Mouse (Mus musculus) limb, embryonic 15.5 days (tissue): ENCODE results near the gene B3gat1. TPM values are rescaled to one million over a fixed set of nuclear protein-coding genes. Genes with fewer than 3 reads are reported as not detected.

Experiments used
- ATAC-seq: fragments of 200-750 bp; cut with Nextera tagmentation; 2 replicates; pipeline ENCODE4 v1.8.0; 2017; ENCODE audit warnings: low read depth, moderate TSS enrichment; ENCODE audit not compliant: insufficient number of reproducible peaks, low FRiP score, low TSS enrichment
- H3K27ac ChIP-seq: fragments of 300-500 bp; sonication (generic); 2 replicates; pipeline ENCODE4 v1.5.1; 2015; ENCODE audit warnings: moderate library complexity, mild to moderate bottlenecking, inconsistent platforms
- H3K27me3 ChIP-seq: fragments of 300-500 bp; sonication (generic); 2 replicates; pipeline ENCODE4 v1.6.1; 2015; ENCODE audit warnings: inconsistent platforms
- H3K36me3 ChIP-seq: fragments of 300-500 bp; sonication (generic); 2 replicates; pipeline ENCODE4 v1.6.1; 2015; ENCODE audit warnings: inconsistent platforms
- H3K4me1 ChIP-seq: fragments of 300-500 bp; sonication (generic); 2 replicates; pipeline ENCODE4 v1.6.1; 2015; ENCODE audit warnings: inconsistent platforms
- H3K4me2 ChIP-seq: fragments of 300-500 bp; sonication (generic); 2 replicates; pipeline ENCODE4 v1.6.1; 2015; ENCODE audit warnings: mild to moderate bottlenecking, inconsistent platforms
- H3K4me3 ChIP-seq: fragments of 300-500 bp; sonication (generic); 2 replicates; pipeline ENCODE4 v1.5.1; 2015; ENCODE audit warnings: mild to moderate bottlenecking, inconsistent platforms
- H3K9ac ChIP-seq: fragments of 300-500 bp; sonication (generic); 2 replicates; pipeline ENCODE4 v1.6.1; 2015; ENCODE audit warnings: inconsistent platforms
- H3K9me3 ChIP-seq: fragments of 300-500 bp; sonication (generic); 2 replicates; pipeline ENCODE4 v1.6.1; 2016; ENCODE audit warnings: inconsistent platforms
- WGBS: fragments of 180-500 bp; shearing (Covaris S2); methylation state at CpG from one replicate; pipeline ENCODE4 v1.1.7; 2015; 5-methylcytosine and 5-hydroxymethylcytosine counted together
- polyA plus RNA-seq: library from polyadenylated mRNA; unstranded; fragments of >200 nt; fragmentation: Nextera tagmentation; extraction: Ambion mirVana; gene quantifications from 2 replicates; pipeline ENCODE4 v1.2.1, GENCODE M21; 2015

Gene B3gat1
- polyA plus RNA-seq, 1 experiment from 2014 or later, result 0.23 TPM

DNA sequence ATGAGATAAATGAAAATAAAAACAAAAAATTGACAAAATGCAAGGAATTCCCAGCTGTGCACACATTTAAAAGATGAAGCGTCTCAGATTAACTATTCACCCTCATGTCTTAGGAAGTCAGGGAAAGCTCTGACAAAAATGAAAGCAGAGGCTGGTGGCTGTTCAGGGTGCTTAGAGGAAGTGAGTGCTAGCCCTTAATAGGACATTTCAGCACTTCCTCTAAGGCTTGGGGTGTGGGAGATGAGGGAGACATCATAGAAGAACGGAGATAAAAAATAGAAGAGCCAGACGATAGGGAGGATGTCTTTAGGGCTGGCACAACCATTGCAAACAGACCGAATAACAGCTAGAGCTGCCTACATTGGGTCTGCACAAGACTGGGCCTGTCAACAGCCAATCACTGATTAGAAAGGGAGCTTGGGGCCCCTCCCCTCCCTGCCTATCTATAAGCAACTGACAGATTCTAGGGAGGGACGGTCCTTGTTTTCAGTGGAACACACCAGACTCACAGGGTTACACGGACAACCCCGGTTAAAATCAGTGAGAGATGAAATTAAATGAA lies 50.0 kb downstream of the B3gat1 start:
- no peaks in the 10 kb centered on the region for H3K9me3 ChIP-seq
- H3K4me3 ChIP-seq, result no peak overlapping the region
- H3K27me3 ChIP-seq, result no peaks in the 10 kb centered on the region
- H3K4me1 ChIP-seq, result no peaks in the 10 kb centered on the region
- H3K36me3 ChIP-seq, result no peaks in the 10 kb centered on the region
- WGBS, result 59% methylated on average over 7 of the region's 7 CpGs
- no peak overlapping the region for H3K4me2 ChIP-seq
- no peak overlapping the region for H3K27ac ChIP-seq
- no peak overlapping the region for H3K9ac ChIP-seq
- no peak for ATAC-seq

DNA sequence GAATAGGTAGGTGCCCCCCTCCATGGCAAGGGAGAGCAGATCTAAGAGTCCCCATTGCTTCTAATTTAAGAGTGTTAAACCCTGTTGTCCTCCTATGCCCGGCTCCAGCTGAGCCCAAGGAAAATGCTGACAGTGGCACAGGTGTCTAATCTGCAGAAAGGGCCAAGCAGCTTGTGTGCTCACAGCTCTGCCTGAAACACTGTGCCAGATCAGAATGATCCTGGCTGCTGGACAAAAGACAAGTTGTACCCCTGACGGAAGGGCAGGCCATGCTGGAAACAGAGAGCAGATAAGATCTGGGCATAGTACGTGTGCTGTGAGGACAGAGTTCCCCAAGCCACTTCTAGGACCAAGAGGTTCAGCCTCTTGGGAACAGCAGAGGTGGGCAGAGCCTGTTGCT lies 59.3 kb downstream of the B3gat1 start:
- no peaks in the 10 kb centered on the region for H3K9me3 ChIP-seq
- no peak overlapping the region for H3K4me3 ChIP-seq
- no peaks in the 10 kb centered on the region for H3K36me3 ChIP-seq
- no peaks in the 10 kb centered on the region for H3K4me1 ChIP-seq
- ATAC-seq, result no peak
- no peak overlapping the region for H3K27ac ChIP-seq
- no peak overlapping the region for H3K9ac ChIP-seq
- H3K4me2 ChIP-seq, result no peak overlapping the region
- H3K27me3 ChIP-seq, result no peaks in the 10 kb centered on the region
- 80% methylated on average over 3 of the region's 3 CpGs for WGBS

- no peaks in the 10 kb centered on the region for H3K27me3 ChIP-seq
- no peak overlapping the region for H3K27ac ChIP-seq
- no peak for ATAC-seq
- 74% methylated on average over 3 of the region's 3 CpGs for WGBS
- no peaks in the 10 kb centered on the region for H3K9me3 ChIP-seq
- H3K9ac ChIP-seq, result no peak overlapping the region
- H3K4me2 ChIP-seq, result no peak overlapping the region
- H3K4me3 ChIP-seq, result no peak overlapping the region
- no peaks in the 10 kb centered on the region for H3K36me3 ChIP-seq
- H3K4me1 ChIP-seq, result no peaks in the 10 kb centered on the region
These were observed 64.7 kb downstream of the B3gat1 start for GRCm38 (mm10) chr9:26798205-26798604.

GRCm38 (mm10) chr9:26798731-26799130 lies 65.2 kb downstream of the B3gat1 start:
- ATAC-seq, result no peak
- Histone ChIP-seq H3K9me3 (no peaks in the 10 kb centered on the region), H3K9ac (no peak overlapping the region), H3K27me3 (no peaks in the 10 kb centered on the region), H3K27ac (no peak overlapping the region), H3K4me1 (no peaks in the 10 kb centered on the region), H3K4me3 (no peak overlapping the region), H3K4me2 (no peak overlapping the region), H3K36me3 (no peaks in the 10 kb centered on the region)
- WGBS, result 80% methylated on average over 1 of the region's 1 CpGs

GRCm38 (mm10) chr9:26800357-26800756 lies 66.8 kb downstream of the B3gat1 start:
- no peak for ATAC-seq
- 88% methylated on average over 2 of the region's 2 CpGs for WGBS
- H3K9me3 ChIP-seq, result no peaks in the 10 kb centered on the region

DNA sequence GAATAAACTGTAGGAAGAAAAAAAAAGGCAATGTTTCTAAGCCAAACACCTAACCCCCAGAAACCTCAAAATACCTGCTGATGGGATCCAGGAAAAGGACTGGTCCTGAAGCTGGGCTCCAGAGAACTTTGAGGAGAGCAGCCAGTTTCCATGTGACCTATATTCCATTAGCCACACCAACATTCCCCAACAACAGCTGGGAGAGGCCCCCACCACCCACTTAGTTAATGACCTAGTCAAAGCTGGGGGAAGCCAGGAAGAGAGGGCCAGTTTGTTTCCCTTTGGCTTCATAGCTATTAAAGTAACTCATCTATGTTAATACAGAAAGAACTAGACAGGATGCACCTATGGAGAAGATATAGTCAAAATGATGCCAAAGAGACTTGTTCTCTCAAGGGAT lies 70.8 kb downstream of the B3gat1 start:
- no peaks in the 10 kb centered on the region for H3K36me3 ChIP-seq
- H3K4me1 ChIP-seq, result peaks cover 11% of the 10 kb centered on the region
- no peak overlapping the region for H3K4me2 ChIP-seq
- H3K9ac ChIP-seq, result no peak overlapping the region
- no peak overlapping the region for H3K4me3 ChIP-seq
- no peaks in the 10 kb centered on the region for H3K27me3 ChIP-seq
- no peak for ATAC-seq
- no peak overlapping the region for H3K27ac ChIP-seq
- no peaks in the 10 kb centered on the region for H3K9me3 ChIP-seq

More at GRCm38 (mm10) chr9:26800357-26800756, 66.8 kb downstream of the B3gat1 start:
- Histone ChIP-seq H3K36me3 (no peaks in the 10 kb centered on the region), H3K27me3 (no peaks in the 10 kb centered on the region), H3K4me3 (no peak overlapping the region), H3K4me1 (no peaks in the 10 kb centered on the region), H3K9ac (no peak overlapping the region), H3K4me2 (no peak overlapping the region), H3K27ac (no peak overlapping the region)

DNA sequence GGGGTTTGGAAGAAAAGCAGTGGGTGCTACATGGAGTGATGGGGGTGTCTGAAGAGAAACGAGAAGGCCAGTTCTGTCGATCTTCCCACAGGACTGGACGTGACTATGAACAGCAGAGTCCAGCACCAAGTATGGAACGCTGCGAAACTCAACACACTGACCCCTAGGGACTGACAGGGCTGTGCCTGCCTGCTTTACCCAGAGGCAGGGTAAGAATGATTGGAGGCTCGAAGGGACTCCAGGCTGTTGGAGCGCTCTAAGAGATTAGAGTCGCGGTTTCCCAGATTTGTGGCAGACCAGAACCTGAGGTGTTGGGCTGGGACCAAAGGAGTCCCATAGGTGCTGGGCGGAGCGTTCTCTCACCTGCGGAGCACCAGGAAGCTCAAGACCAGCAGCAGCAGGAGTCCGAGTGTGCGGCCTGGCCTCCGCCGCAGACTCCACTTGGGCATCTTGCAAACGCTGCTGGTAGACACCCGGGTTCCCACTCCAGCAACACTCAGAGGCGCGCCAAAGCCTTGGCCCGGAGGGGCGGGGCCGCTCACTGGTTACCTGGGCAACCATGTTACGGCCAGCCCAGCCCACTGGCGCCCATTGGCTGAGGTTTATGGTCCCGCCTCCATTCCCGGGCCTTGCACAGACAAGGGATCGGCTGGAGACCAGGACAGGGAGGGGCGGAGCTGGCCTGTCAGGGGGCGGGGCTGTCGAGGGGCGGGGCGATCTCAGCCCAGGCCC lies 72.6 kb downstream of the B3gat1 start, which contains the start of gene Glb1l2:
Gene Glb1l2 (minus strand): TSS at position 534 of the 732 bp plus-strand sequence.
- H3K9ac ChIP-seq, result peak within 1 kb of the TSS; percentile 42
- peaks cover 11% of the 10 kb centered on the region for H3K4me1 ChIP-seq
- under 1% methylated on average over 33 of the region's 33 CpGs for WGBS
- 0 out of 2 replicates have a peak within 1 kb of the TSS, but pooled peaks have one; percentile 11 for H3K27ac ChIP-seq
- H3K27me3 ChIP-seq, result no peaks in the 10 kb centered on the region
- ATAC-seq, result peak; percentile 100
- H3K4me3 ChIP-seq, result peak within 1 kb of the TSS; percentile 49
- H3K4me2 ChIP-seq, result peak within 1 kb of the TSS; percentile 89
- H3K36me3 ChIP-seq, result no peaks in the 10 kb centered on the region
- no peaks in the 10 kb centered on the region for H3K9me3 ChIP-seq

DNA sequence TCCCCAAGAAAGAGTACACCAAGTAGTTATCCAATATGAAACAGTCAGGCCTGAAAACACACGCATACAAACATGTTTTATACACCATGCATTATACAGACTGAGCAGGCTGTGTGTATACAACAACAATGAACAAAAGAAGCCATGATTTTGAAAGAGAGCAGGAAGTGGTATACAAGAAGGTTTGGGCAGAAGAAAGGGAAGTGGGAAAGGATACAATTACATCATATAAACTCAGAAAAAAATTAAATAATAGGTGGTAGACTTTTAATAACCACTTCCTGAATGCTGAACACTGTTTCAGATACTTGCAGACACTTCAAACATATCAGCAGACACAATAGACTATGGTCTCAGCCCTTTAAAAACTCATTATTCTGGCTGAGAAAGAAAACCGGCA lies 75.2 kb downstream of the B3gat1 start:
- 80% methylated on average over 2 of the region's 2 CpGs for WGBS
- Histone ChIP-seq H3K9me3 (no peaks in the 10 kb centered on the region), H3K4me2 (no peak overlapping the region), H3K36me3 (no peaks in the 10 kb centered on the region), H3K4me1 (peaks cover 11% of the 10 kb centered on the region), H3K27me3 (no peaks in the 10 kb centered on the region), H3K9ac (no peak overlapping the region), H3K27ac (no peak overlapping the region), H3K4me3 (no peak overlapping the region)
- no peak for ATAC-seq

Other genes with a start within 250 kb of the B3gat1 start
- 4.7 and 5.9 TPM in 2 replicates for gene Glb1l2, start 72.7 kb downstream of the B3gat1 start, polyA plus RNA-seq
- not detected in 2 replicates for gene Glb1l3, start 127.2 kb downstream of the B3gat1 start, polyA plus RNA-seq
- gene Gm1110, start 189.4 kb downstream of the B3gat1 start, polyA plus RNA-seq, result 0.08 TPM in 1 of 2 replicates, not detected in the other